Mouse (Mus musculus) E14TG2a.4 (cell line): ENCODE measurements around the gene Iqcf1.

ENCODE experiments used
- CTCF ChIP-seq: conservative IDR thresholded peaks from 2 replicates; pipeline ENCODE4 v1.5.1; 2014; ENCODE audit warnings: low read length
- NANOG ChIP-seq: IDR thresholded peaks from 2 replicates; pipeline ENCODE4 v1.6.1; 2014; ENCODE audit warnings: borderline replicate concordance, low read length, mixed read lengths
- POU5F1 ChIP-seq: IDR thresholded peaks from 2 replicates; pipeline ENCODE4 v1.6.1; 2014; ENCODE audit warnings: low read length, borderline replicate concordance

GRCm38 (mm10) chr9:106482578-106483115 lies 17.1 kb upstream of the Iqcf1 start:
- TF ChIP-seq CTCF (no peak), NANOG (no peak), POU5F1 (no peak)
